Mouse (Mus musculus) G1E (cell line): ENCODE results near the gene Ilf3.

Experiments used
- CTCF ChIP-seq: IDR thresholded peaks from 2 replicates; pipeline ENCODE4 v1.5.1; 2012; ENCODE audit warnings: low read depth, low read length, inconsistent platforms, mixed read lengths
- GATA1 ChIP-seq: IDR thresholded peaks from 2 replicates; pipeline ENCODE4 v1.6.1; 2012; ENCODE audit warnings: borderline replicate concordance, low read length, inconsistent platforms, mixed read lengths
- TAL1 ChIP-seq: conservative IDR thresholded peaks from 2 replicates; pipeline ENCODE4 v1.6.1; 2012; ENCODE audit warnings: low read depth, low read length, inconsistent platforms, mixed read lengths

- no peak for TF ChIP-seq CTCF
- TF ChIP-seq GATA1: no peak
- TF ChIP-seq TAL1: no peak
These were observed 38.6 kb upstream of the Ilf3 start for GRCm38 (mm10) chr9:21329041-21329440.
